Comparison of ENCODE assay signal across 7 mouse cellular contexts in genomic region chr3:146352187-146352586, GRCm38 (mm10). TPM values are rescaled to one million over a fixed set of nuclear protein-coding genes. Genes with fewer than 3 reads are reported as not detected.
DNase-seq lines count a peak whose midpoint lies in the region; ATAC-seq and TF ChIP-seq lines count a peak whose summit lies in the region.

No protein-coding gene starts in this region.

- peaks cover 3% of the 10 kb centered on the region; the same call in 1 of the 2 replicates for H3K4me1 ChIP-seq in liver, embryonic 12.5 days
- H3K4me1 ChIP-seq in stomach, postnatal 0 days (replicated peaks; ENCODE audit: control insufficient read depth, insufficient read depth) = no peaks in the 10 kb centered on the region

- intact Hi-C loops in left cerebral cortex, postnatal 4 days (cut with DNase I) = no loop called here

- ATAC-seq in liver, embryonic 12.5 days = peak; percentile 34; the same call in 1 of the 2 replicates
- no peak for ATAC-seq in stomach, postnatal 0 days (ENCODE audit: low FRiP score, low TSS enrichment)

- TF ChIP-seq CTCF in layer of hippocampus, adult 2 months (conservative IDR thresholded peaks at IDR 0.05) = peak; percentile 75
- TF ChIP-seq CTCF in stomach, postnatal 0 days (IDR thresholded peaks at IDR 0.05; ENCODE audit: low read depth) = peak; percentile 68

- no peak for DNase-seq in layer of hippocampus, adult 2 months (ENCODE audit: low spot score in 2 of 2)
- DNase-seq in layer of hippocampus, adult 11-12 months (ENCODE audit: low spot score) = no peak
- peak; percentile 12 for DNase-seq in Muller cell, postnatal 12 days (ENCODE audit: inconsistent ontology term)
- no peak for DNase-seq in stomach, postnatal 0 days (ENCODE audit: low spot score)
- DNase-seq in frontal cortex, postnatal 36 days (ENCODE audit: low spot score in 2 of 2) = no peak
- no peak for DNase-seq in left cerebral cortex, postnatal 4 days

- no peak overlapping the region for H3K9ac ChIP-seq in liver, embryonic 12.5 days
- H3K9ac ChIP-seq in stomach, postnatal 0 days (ENCODE audit: low read length) = no peak overlapping the region

- H3K27me3 ChIP-seq in liver, embryonic 12.5 days (replicated peaks) = peaks cover 15% of the 10 kb centered on the region; the same call in 1 of the 2 replicates
- H3K27me3 ChIP-seq in stomach, postnatal 0 days (ENCODE audit: control insufficient read depth, insufficient read depth, low read length) = no peaks in the 10 kb centered on the region

- no peaks in the 10 kb centered on the region for H3K36me3 ChIP-seq in liver, embryonic 12.5 days
- no peaks in the 10 kb centered on the region for H3K36me3 ChIP-seq in stomach, postnatal 0 days (ENCODE audit: control insufficient read depth, insufficient read depth, low read length)

- no peak for TF ChIP-seq EP300 in stomach, postnatal 0 days (optimal IDR thresholded peaks at IDR 0.05)

- no peaks in the 10 kb centered on the region for H3K9me3 ChIP-seq in liver, embryonic 12.5 days (replicated peaks)
- H3K9me3 ChIP-seq in stomach, postnatal 0 days (ENCODE audit: control insufficient read depth, low read length) = no peaks in the 10 kb centered on the region

- WGBS in liver, embryonic 12.5 days (ENCODE audit: insufficient replicate concordance) = 52% methylated on average over 4 of the region's 4 CpGs
- 83% methylated on average over 4 of the region's 4 CpGs for WGBS in stomach, postnatal 0 days

- H3K4me3 ChIP-seq in layer of hippocampus, adult 2 months = no peak overlapping the region
- no peak overlapping the region for H3K4me3 ChIP-seq in liver, embryonic 12.5 days
- H3K4me3 ChIP-seq in stomach, postnatal 0 days (ENCODE audit: low read depth, low read length) = no peak overlapping the region

- no peak overlapping the region for H3K27ac ChIP-seq in layer of hippocampus, adult 2 months
- no peak overlapping the region for H3K27ac ChIP-seq in liver, embryonic 12.5 days
- no peak overlapping the region for H3K27ac ChIP-seq in stomach, postnatal 0 days (replicated peaks)

- H3K4me2 ChIP-seq in liver, embryonic 12.5 days = no peak overlapping the region
- H3K4me2 ChIP-seq in stomach, postnatal 0 days (replicated peaks; ENCODE audit: low read depth) = no peak overlapping the region

RNA-seq across cellular contexts. Expression of gene Ssx2ip, which starts 52.3 kb away (rescaled TPM):
- 100 to 1,000 TPM in 1 of 2 experiments, 10 to 100 TPM in 1; 99.7 to 107 TPM for total RNA-seq in layer of hippocampus, adult 2 months (2021)
- polyA plus RNA-seq in liver, embryonic 12.5 days (2016; fragmentation: Nextera tagmentation; extraction: Ambion mirVana) = 157 TPM in 2 replicates
- polyA plus RNA-seq in stomach, postnatal 0 days (2015; fragmentation: Nextera tagmentation; extraction: Ambion mirVana) = 12.9 and 14.1 TPM in 2 replicates
- 10 to 100 TPM; 80.7 to 81.5 TPM for total RNA-seq in left cerebral cortex, postnatal 4 days (2021)
